Mouse (Mus musculus) MN1 (cell line): ENCODE data around the gene Art5.
A peak's percentile ranks its signal among the peaks of the same experiment; 100 is the strongest.

Experiments
- DNase-seq: peaks from one replicate; pipeline ENCODE4 v3.0.0-alpha.2; 2016; ENCODE audit warnings: low spot score

Art5 gene

DNA sequence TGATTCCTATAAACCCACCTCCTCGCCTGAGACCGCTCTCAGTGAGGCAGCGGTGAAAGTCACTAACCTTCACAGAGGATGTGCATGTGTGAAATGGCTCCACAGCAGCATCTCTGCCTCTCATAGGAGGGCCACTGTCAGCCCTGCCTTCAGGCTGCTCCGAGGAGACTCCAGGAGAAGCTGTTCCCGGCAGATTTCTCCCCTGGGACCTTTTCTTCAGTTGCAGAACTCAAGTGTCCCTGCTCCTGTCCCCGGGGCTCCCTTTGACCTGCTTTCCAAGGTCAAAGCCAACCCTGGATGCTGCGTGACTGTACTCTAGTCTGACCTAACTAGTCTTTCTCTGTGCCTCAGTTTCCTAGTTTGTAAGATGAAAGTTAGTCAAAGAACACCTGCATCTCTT is at the start of gene Art5:
Gene Art5 (minus strand): TSS at position 319 of the 400 bp plus-strand sequence.
- no peak for DNase-seq

DNA sequence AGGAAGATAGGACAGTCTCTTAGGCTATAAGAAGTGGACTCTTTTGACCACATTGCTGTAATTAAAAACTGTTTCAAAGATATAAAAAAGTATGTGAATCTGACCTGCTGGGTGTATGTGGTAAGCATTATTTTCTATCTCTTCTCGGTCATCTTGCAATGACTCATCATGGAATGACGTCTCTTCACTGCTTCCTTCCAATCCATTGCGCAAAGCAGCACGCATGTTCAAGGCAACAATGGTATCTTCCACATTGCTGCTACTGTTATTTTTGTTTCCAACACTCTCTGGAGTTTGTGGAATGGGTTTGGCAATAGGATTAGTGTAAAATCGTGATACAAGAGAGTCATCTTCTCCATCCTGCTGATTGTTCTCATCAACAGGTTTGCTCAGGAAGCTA is 44.4 kb upstream of the Art5 start:
- no peak for DNase-seq

DNA sequence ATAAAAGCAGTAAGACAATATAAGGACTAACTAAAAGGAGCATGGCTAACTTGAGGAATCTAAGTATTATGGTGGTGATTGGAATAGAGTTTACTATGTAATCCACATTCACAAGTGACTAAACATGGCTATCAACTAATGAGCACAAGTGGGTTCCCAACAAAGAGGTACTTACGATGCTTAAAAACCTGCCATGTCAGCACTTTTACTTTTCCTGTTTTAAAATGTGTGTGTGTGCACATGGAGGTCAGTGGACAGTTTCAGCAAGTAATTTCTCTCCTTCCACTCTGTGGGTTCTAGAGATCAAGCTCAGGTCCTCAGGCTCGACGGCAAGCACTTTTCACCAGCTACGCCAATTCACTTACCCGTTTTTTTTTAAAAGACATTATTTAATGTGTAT is 28.6 kb upstream of the Art5 start:
- DNase-seq, result no peak

DNA sequence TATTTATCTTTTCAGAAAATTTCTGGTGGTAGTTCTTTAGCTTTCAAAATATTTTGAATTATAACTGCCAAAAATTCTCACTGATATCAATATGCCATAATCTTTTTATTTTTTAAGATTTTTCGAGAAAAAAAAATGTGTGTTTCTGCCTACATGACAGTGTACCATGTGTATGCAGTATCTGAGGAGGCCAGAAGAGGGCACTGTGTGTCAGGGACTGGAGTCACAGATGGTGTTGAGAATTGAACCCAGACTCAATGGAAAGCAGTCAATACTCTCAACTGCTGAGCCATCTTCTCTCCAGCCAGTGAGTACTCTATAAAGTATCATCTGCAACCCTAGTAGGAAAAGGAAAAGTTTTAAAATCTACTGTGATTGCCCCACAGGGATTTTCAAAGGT is 28.2 kb upstream of the Art5 start:
- no peak for DNase-seq

DNA sequence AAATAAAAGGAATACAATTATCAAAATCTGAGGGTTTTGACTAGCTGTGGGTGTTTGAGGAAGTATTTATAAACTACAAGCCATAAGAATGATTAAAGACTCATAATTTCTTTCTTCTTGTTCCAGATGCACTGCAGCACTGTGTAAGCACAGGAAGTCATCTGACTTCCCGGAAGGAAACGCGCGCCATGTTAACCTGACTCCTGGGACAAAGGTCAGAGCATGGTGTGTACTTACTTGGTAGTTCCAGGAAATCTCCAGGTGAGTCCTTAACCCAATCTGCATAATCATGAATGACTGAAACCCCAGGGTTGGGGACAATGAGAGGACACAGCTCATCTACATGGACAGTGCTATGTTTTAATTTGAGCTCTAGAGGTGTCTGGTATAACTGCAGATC is 23.1 kb upstream of the Art5 start:
- DNase-seq, result no peak

DNA sequence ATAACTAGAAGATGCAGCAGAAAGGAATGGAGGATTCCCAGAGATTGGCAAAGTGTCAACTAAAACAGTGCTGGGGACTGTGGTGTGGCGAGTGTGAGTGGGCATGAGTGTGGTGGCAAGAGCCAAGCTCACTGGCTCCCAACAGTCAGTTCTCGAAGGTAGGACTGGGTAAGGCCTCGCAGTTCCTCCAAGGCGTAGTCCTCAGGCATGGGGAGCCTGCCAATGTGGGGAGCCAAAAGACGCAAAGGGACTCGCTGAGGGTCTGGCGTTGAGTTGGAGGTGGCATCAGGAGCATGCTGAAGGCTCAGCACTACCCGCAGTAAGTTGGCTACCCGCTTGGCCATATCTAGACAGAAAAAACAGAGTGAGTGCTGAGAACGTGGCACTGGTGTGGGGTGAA is 11.0 kb upstream of the Art5 start:
- DNase-seq, result no peak

DNA sequence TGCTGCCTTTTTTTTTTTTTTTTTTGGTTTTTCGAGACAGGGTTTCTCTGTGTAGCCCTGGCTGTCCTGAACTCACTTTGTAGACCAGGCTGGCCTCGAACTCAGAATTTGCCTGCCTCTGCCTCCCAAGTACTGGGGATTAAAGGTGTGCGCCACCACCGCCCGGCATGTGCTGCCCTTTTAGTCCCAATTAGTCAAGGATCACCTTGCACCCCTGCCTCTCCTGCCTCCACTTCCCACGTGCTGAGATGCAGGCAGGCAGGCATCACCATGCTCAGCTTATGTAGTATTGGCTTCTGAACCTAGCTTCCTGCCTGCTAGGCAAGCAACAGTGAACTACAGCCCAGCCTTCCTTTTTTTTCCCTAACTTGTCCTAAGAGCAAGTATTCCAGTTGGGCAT is 8.1 kb upstream of the Art5 start:
- DNase-seq, result no peak

DNA sequence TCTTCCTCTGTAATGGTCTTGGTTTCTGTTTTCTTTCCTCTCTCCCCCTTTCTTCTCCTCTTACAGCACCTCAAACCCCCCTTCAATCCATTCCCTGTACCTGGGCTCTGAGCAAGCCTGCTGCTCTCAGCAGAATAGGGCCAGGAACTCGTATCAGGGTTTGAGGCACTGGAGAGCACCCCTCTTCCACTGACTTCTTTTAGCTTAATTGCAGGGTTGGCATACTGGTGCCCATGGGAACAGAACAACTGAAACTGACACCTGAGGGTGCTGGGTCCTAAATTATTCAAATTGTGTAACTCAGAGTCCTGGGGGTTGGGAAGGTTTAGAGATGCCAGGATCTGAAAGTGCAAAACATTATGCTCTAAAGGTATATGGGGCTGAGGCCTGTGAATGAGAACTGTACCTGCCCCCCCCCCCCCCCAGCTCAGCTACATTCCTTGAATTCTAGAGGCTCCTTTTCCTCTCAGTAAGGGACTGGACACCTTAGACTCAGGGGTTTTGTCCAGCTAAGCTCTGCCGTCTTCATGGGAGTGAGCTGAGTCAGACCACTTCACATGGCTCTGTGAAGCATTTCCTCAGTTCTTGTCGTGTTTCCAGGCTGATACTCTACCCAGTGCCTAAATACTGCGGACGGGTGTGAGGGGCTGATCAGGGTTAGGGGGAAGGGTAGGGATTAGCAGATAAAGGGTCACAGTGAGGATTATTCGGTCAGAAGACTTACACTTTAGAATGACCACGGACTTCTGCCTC is 7.5 kb upstream of the Art5 start, which contains the start of gene Chrna10:
Gene Chrna10 (minus strand): TSS at position 250 of the 753 bp plus-strand sequence.
- no peak for DNase-seq

DNA sequence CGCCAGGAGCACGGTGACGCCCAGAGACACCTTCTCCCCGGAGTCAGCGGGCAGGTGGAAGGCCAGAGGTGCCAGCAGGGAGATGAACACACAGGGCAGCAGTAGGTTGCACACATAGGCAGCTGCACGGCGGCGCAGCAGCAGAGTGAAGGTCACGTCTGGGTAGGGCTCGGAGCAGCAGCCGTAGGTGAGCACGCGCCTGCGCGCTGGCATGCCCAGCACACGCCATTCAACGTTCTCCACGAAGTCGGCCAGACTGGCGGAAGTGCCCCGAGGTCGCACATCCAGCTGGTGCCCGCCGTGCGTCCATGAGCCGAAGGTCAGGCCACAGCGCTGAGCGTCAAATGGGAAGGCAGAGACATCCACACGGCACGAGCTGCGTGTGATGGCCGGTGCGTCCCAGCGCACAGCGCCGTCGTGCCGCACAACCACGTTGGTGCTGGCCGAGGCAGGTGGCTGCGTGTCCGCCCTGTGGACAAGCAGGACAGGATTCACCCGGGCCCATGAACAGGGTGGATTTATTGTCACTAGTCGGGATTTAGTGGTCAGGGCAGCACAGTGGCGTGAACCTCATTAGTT is 4.0 kb upstream of the Art5 start:
- no peak for DNase-seq

DNA sequence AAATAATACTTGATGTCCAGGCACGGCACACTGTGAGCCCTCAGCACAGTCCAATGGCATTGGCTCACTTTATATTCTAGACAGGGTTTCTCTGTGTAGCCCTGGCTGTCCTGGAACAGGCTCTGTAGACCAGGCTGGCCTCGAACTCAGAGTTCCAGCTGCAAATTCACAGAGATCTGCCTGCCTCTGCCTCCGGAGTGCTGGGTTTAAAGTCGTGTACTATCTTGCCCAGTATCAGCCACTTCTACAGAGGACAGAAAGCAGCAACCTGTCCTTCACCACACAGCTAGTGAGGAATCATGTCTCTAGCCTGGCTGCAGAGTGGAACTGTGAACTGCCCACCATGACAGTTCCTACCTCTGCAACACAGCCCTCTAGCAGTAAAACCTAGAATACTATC is 457 bp upstream of the Art5 start:
- no peak for DNase-seq

DNA sequence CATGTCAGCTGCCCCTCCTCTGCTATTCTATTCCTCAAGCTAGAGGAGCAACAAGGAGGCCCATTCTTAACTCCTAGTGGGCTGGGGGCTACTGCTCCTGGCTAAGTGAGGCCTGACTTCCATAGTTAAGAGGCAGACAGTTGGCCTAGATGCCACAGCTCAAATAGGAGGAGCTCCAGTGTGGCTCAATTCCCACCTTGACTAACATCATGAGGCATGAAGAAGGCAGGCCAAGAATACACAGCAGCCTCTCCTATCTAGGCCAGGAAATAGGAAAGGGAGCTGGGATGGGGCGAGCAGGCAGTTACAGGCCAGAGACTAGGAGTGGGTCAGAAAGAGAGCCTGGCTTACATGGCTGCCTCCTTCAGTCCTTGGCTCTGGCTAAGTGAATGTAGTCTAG is 1.1 kb downstream of the Art5 start:
- DNase-seq, result no peak

DNA sequence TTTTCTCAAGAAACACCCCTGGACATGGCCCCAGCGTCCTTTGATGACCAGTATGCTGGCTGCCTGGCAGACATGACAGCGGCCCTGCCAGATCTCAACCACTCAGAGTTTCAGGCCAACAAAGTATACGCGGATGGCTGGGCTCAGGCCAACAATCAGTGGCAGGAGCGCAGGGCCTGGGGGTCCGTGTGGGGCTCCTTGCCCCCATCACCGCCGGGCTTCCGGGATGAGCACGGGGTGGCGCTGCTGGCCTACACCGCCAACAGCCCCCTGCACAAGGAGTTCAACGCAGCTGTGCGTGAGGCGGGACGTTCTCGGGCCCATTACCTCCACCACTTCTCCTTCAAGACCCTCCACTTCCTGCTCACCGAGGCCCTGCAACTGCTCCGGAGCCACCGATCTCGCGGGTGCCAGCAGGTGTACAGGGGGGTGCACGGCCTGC is 2.6 kb downstream of the Art5 start:
- no peak for DNase-seq

DNA sequence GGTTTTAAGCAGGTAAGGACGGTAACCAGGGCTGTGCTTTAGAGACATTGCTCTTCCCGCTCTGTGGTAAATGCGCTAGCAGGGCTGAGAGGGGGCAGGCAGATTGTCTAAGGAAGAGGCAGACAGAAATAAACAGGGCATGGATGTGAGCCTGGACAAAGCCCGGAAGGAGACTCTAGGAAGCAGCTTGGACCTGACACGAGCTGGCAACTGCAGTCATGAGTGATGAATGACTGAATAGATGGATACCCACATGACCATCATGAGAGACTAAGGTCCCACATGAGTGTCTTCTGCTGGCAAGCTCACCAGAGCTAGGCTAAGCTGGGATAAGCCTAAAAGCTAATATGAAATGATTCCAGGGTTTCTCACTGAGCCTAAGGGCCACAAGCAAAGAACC is 5.2 kb downstream of the Art5 start:
- no peak for DNase-seq

DNA sequence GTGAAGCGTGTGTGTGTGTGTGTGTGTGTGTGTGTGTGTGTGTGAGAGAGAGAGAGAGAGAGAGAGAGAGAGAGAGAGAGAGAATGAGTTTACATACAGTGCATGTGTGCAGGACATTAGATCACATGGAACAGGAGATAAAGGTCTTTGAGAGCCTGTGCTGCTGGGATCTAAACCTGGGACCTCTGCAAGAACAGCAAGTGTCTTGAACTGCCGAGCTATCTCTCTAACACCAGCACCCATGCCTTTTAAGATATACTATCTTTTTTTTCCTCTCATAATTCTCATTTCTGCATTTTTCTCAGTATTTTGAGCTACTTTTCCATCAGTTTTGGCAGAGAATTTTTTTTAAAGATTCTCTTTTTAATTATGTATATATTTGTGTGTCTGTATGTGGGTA is 5.7 kb downstream of the Art5 start:
- no peak for DNase-seq

DNA sequence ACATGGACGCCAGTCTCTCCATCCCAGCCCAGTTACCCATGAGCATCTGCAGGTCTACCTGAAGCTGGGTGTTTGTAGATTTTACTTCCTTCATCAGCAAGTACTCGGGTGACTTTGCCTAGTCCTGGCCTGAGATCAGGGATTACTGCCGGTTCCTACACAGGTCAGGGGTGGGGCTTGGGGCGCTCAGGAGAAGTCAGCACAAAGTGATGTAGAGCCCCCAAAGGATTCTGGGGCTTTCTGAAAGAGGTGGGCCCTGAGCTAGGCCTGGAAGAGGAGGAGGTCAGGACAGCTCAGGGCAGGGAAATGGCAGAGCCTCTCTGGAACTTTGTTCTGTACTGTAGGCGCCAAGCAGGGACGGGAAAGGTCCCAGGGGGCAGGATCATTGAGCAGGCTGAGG is 6.6 kb downstream of the Art5 start:
- no peak for DNase-seq

DNA sequence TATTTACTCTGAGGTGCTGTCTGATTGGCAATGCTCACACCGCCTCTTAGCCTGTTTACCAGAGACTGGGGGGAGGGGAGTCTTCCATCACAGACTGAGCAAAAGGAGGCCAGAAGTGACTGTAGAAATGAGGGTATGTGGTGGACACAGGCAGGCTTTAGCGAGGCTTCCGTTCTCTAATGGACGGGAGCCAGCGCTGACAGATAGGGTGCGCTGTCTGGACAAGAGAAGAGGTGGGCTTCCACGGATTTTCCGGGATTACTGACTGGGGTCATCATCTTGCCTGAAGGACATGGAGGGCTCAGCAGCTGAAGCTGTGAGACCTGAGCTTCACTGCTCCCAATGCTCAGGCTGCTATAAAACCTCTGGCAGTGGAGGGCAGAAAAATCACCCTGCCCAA is 7.0 kb downstream of the Art5 start:
- no peak for DNase-seq

DNA sequence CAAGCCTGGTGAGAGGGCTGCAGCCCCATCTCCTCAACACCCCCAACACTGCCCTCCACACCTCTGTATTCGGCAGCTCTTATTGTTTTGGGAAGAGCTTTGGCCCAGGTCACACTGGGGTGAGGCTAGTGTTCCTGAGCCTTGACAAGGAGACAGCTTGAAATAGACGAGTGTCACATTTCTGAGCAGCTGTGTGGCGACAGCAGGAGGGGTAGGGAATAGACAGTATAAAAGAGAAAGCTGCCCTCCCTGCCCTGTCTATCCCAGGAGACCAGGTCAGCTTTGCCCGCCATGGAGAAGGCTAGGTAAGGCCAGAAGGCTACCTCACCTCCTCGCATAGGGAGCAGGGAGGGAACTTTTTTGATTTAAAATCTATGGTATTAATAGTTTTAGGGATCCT is 7.8 kb downstream of the Art5 start, which contains the start of gene Art1:
Gene Art1 (plus strand): TSS at position 257 of the 400 bp plus-strand sequence.
- DNase-seq, result no peak

DNA sequence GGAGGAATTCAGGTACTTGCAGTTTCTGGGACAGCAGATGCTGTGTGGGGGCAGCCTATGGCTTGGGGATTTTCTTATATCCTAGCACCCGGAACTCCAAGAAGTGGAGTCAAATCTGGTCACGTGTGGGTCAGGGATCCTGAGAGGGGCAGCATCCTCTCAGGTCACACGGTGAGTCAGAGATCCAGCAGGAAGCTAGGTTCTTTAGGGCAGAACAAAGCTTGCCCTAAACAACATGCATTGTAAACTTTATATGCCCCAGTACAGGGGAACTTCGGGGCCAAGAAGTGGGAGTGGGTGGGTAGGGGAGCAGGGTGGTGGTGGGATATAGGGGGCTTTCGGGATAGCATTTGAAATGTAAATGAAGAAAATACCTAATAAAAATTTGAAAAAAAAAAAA is 8.4 kb downstream of the Art5 start:
- DNase-seq, result no peak

DNA sequence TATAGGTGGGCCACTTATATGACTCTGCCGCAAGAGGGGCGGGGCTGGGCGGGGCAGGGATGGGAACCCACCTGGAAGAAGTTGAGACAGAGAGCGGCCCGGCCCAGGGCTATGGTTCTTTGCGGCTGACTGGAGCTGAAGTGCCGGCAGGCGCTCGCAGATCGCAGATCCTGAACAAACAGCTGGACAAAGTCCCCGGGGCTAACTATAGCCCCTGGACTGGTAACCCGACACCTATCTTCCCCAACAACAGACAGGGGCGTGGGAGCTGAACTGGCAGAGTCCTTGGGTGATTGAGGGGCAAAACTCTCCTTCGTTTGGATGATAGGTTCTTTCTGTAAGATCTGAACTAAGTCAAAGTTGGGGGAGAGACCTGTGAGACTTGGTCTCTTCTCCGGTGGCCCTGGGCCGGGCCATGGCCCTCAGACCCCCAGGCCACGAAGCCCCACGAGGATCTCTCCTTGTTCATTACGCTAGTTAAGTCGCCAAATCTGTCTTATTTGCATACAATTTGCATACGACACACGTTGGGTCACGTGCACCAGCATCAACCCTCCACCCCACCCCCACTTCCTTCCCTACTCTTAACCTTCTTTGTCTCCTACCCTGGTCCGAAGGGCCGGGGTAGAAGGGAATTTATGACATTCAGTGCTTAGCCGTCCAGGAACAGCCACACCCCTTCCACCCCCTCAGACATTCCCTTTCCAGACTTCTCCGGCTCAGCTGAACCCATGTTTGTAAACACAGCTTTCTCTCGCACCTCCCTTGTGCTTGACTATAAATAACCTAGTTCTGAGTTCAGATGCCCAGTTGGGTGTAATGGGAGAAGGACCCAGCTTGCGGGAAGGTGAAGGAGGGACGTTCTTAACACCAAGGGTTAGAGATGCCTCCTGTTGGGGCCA is 9.3 kb downstream of the Art5 start:
- DNase-seq, result peak; percentile 34

DNA sequence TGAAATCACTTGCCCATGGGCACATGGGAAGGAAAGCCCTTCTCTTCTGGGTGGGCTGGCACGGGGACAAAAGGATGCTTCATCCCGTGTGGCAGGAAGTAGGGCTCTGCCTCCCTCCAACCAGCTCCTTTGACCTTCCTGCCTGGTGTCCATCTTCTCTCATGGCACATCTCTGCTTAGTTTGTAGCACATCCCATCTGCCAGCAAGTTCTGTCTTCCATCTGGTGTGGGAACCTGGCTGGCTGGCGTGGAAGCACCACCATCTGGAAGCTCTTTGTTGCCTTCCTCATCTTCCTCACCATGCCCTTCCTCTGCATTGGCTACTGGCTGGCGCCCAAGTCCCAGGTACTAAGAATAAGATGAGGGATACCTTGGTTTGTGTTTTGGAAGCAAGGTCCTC is 22.0 kb downstream of the Art5 start:
- DNase-seq, result no peak

DNA sequence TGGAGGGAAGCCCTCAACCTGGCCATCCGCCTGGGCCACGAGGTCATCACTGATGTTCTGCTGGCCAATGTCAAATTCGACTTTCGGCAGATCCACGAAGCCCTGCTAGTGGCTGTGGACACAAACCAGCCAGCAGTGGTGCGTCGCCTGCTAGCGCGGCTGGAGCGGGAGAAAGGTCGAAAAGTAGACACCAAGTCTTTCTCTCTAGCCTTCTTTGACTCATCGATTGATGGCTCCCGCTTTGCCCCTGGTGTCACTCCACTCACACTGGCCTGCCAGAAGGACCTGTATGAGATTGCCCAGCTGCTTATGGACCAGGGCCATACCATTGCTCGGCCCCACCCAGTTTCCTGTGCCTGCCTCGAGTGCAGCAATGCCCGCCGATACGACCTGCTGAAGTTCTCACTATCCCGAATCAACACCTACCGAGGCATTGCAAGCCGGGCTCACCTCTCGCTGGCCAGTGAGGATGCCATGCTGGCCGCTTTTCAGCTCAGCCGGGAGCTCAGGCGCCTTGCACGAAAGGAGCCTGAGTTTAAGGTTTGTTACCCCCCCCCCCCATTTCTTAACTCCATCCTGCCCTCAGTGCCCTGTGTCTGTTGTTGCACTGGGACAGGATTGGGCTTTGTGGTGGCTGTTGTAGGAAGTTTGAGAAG is 25.1 kb downstream of the Art5 start:
- no peak for DNase-seq

DNA sequence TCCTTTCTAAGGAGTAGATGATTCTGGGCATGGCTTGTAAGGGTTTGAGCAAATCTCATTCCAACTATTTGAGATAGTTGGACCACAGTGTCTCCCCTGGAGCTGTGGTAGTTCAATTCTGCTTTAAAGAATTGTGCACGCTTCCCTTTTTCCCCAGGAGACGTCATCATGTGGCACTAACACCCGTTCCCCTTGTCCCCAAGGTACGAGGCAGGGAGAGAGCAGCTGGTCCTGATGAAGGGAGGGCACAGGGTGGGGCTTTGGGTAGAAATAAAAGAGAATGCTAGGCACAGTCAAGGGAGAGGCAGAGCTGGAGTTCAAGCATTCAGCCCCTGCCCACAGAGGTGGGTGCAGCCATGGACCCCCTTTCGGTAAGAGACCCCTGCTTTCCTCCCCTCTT is 26.5 kb downstream of the Art5 start, which contains the start of gene Trpc2:
Gene Trpc2 (plus strand): TSS at position 301 of the 400 bp plus-strand sequence.
- DNase-seq, result no peak
